Mouse (Mus musculus): Measurements from ENCODE around the gene Med24. TPM values are rescaled to one million over a fixed set of nuclear protein-coding genes. Genes with fewer than 3 reads are reported as not detected.

Med24 gene
- 66.6 and 81.2 TPM in 2 replicates for total RNA-seq (2014; rRNA removed)
- polyA plus RNA-seq (2015; fragmentation: Nextera tagmentation; extraction: Ambion mirVana): 52.2 and 59.8 TPM in 2 replicates

DNA sequence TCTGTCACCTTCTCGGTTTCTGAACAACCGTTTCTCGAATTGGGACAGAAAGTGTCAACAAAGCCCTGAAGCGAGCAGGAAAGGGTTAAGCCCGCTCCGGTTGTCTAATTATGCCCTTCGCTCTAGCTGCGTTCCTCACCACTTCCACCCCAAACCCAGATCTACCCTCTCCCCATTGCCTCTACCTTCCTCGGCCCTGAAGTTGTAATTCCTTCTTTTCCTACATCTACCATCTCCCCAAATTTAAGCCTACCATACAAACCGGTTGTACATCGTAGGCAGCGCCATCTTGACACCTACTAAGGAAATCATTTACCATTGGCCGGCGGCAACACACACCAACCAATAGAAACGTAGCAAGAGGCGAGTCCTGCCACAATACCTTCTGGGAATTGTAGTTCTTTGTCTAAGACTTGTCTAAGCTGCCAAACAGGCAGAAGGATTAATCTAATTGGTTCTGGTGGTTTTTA lies at the start of gene Med24:
Gene Med24 (minus strand): TSS at position 317 of the 470 bp plus-strand sequence.
- peak within 1 kb of the TSS; percentile 73 for H3K4me3 ChIP-seq (ENCODE audit: low read depth, low read length)
- no peaks in the 10 kb centered on the region for H3K27me3 ChIP-seq (ENCODE audit: insufficient read depth, low read length)
- peaks cover 19% of the 10 kb centered on the region; the same call in 1 of the 2 replicates for H3K36me3 ChIP-seq (ENCODE audit: insufficient read depth, low read length)
- H3K4me1 ChIP-seq (ENCODE audit: insufficient read depth, low read length): 0 out of 2 replicates have a peak, but pooled peaks cover 3% of the 10 kb centered on the region
- DNase-seq (ENCODE audit: low spot score): peak; percentile 98
- H3K4me2 ChIP-seq (ENCODE audit: low read depth, low read length, poor library complexity, severe bottlenecking): peak within 1 kb of the TSS; percentile 80
- peak; percentile 92 for ATAC-seq (ENCODE audit: low FRiP score)
- H3K9ac ChIP-seq (replicated peaks; ENCODE audit: low read length, poor library complexity, severe bottlenecking): peak within 1 kb of the TSS; percentile 72
- WGBS: 0% methylated on average over 16 of the region's 16 CpGs
- TF ChIP-seq CTCF (IDR thresholded peaks at IDR 0.05): peak; percentile 5; the same call in 1 of the 2 replicates
- H3K9me3 ChIP-seq (ENCODE audit: low read length): no peaks in the 10 kb centered on the region
- peak within 1 kb of the TSS; percentile 83 for H3K27ac ChIP-seq (ENCODE audit: low read depth, low read length)

DNA sequence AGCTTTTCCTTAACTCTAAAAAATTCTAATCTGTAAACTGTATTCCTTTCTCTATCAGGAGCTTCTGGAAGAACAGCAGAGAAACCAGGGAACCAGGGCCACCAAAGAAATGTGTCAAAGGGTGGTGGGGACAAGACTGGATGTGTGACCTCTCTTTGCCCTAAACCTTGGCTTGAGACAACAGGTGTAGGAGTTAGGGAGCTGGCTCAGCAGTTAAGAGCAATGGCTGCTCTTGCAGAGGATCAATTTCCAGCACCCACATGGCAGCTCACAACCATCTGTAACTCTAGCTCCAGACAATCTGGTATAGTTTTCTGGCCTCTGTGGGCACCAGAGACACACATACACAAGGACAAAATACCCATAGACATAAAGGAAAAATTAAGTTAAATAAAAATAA lies 48.7 kb upstream of the Med24 start:
- H3K9me3 ChIP-seq (ENCODE audit: low read length): no peaks in the 10 kb centered on the region
- no peak overlapping the region for H3K27ac ChIP-seq (ENCODE audit: low read depth, low read length)
- H3K4me3 ChIP-seq (ENCODE audit: low read depth, low read length): no peak overlapping the region
- no peak overlapping the region for H3K9ac ChIP-seq (replicated peaks; ENCODE audit: low read length, poor library complexity, severe bottlenecking)
- no peak for TF ChIP-seq CTCF (IDR thresholded peaks at IDR 0.05)
- DNase-seq (ENCODE audit: low spot score) (no peak), ATAC-seq (ENCODE audit: low FRiP score) (no peak)
- H3K4me1 ChIP-seq (ENCODE audit: insufficient read depth, low read length): peaks cover 19% of the 10 kb centered on the region
- no peaks in the 10 kb centered on the region for H3K36me3 ChIP-seq (ENCODE audit: insufficient read depth, low read length)
- H3K27me3 ChIP-seq (ENCODE audit: insufficient read depth, low read length): no peaks in the 10 kb centered on the region
- no peak overlapping the region for H3K4me2 ChIP-seq (ENCODE audit: low read depth, low read length, poor library complexity, severe bottlenecking)

- Histone ChIP-seq H3K27me3 (ENCODE audit: insufficient read depth, low read length) (no peaks in the 10 kb centered on the region), H3K4me3 (ENCODE audit: low read depth, low read length) (no peak overlapping the region), H3K27ac (ENCODE audit: low read depth, low read length) (peak overlapping the region; percentile 55), H3K36me3 (ENCODE audit: insufficient read depth, low read length) (no peaks in the 10 kb centered on the region), H3K4me1 (ENCODE audit: insufficient read depth, low read length) (peaks cover 17% of the 10 kb centered on the region; the same call in 1 of the 2 replicates), H3K9me3 (ENCODE audit: low read length) (no peaks in the 10 kb centered on the region), H3K9ac (replicated peaks; ENCODE audit: low read length, poor library complexity, severe bottlenecking) (no peak overlapping the region), H3K4me2 (ENCODE audit: low read depth, low read length, poor library complexity, severe bottlenecking) (no peak overlapping the region; the same call in 1 of the 2 replicates)
- WGBS: 10% methylated on average over 9 of the region's 9 CpGs
- ATAC-seq (ENCODE audit: low FRiP score): no peak
- no peak for DNase-seq (ENCODE audit: low spot score)
- no peak for TF ChIP-seq CTCF (IDR thresholded peaks at IDR 0.05)
These were observed 47.8 kb upstream of the Med24 start for GRCm38 (mm10) chr11:98776843-98777590.

GRCm38 (mm10) chr11:98776052-98776764 lies 47.0 kb upstream of the Med24 start:
- peak overlapping the region; percentile 96; the same call in 1 of the 2 replicates for H3K4me2 ChIP-seq (ENCODE audit: low read depth, low read length, poor library complexity, severe bottlenecking)
- TF ChIP-seq CTCF (IDR thresholded peaks at IDR 0.05): no peak
- H3K4me1 ChIP-seq (ENCODE audit: insufficient read depth, low read length): peaks cover 12% of the 10 kb centered on the region; the same call in 1 of the 2 replicates
- H3K36me3 ChIP-seq (ENCODE audit: insufficient read depth, low read length): peaks cover 6% of the 10 kb centered on the region
- no peak overlapping the region for H3K9ac ChIP-seq (replicated peaks; ENCODE audit: low read length, poor library complexity, severe bottlenecking)
- H3K4me3 ChIP-seq (ENCODE audit: low read depth, low read length): no peak overlapping the region
- 55% methylated on average over 12 of the region's 12 CpGs for WGBS
- no peaks in the 10 kb centered on the region for H3K27me3 ChIP-seq (ENCODE audit: insufficient read depth, low read length)
- ATAC-seq (ENCODE audit: low FRiP score): no peak
- no peak for DNase-seq (ENCODE audit: low spot score)
- H3K9me3 ChIP-seq (ENCODE audit: low read length): no peaks in the 10 kb centered on the region
- peak overlapping the region; percentile 57 for H3K27ac ChIP-seq (ENCODE audit: low read depth, low read length)

DNA sequence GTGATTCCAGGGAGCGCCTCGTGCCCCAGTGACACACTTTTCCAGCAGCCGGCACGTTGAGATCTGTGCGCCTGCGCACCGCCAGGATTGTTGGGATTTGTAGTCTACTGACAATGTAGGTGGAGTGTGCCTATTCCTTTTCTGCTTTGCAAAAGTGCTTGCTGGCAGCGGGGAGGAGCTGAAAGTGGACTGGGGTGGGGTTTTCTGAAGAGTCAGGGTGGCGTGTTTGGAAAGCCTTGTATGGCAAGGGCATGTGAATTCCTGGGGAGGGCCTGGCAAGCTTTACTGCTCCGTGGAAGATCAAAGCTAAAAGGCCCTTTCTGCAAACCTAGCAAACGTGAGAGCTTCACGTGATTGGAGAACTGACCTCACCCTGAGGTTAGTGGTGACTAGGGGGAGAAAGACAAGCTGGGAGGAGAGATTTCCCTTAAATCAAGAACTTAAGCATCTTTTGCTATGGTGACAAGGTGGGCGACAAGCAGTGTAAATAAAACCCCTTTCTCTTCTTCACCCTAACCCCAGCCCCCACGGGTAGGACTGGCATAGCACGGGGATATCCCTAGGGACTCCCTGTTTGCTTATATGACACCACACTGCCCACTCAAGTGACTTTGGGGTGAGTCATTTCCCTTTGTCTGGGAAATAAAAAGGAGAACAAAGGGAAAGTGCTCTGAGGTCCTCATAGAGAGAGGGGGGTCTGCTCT lies 46.3 kb upstream of the Med24 start:
- Histone ChIP-seq H3K9ac (replicated peaks; ENCODE audit: low read length, poor library complexity, severe bottlenecking) (peak overlapping the region; percentile 64; the same call in 1 of the 2 replicates), H3K4me3 (ENCODE audit: low read depth, low read length) (peak overlapping the region; percentile 53), H3K4me1 (ENCODE audit: insufficient read depth, low read length) (peaks cover 12% of the 10 kb centered on the region; the same call in 1 of the 2 replicates), H3K9me3 (ENCODE audit: low read length) (no peaks in the 10 kb centered on the region), H3K36me3 (ENCODE audit: insufficient read depth, low read length) (peaks cover 12% of the 10 kb centered on the region), H3K27ac (ENCODE audit: low read depth, low read length) (peak overlapping the region; percentile 72), H3K4me2 (ENCODE audit: low read depth, low read length, poor library complexity, severe bottlenecking) (peak overlapping the region; percentile 96), H3K27me3 (ENCODE audit: insufficient read depth, low read length) (no peaks in the 10 kb centered on the region)
- DNase-seq (ENCODE audit: low spot score) (peak; percentile 98), ATAC-seq (ENCODE audit: low FRiP score) (peak; percentile 89)
- WGBS: 5% methylated on average over 15 of the region's 15 CpGs
- TF ChIP-seq CTCF (IDR thresholded peaks at IDR 0.05): peak; percentile 6; the same call in 1 of the 2 replicates
